24 mouse cellular contexts compared by ENCODE assay signal in genomic region chr8:62250551-62250950, GRCm38 (mm10).
A peak's percentile ranks its signal among the peaks of the same experiment; 100 is the strongest.
DNase-seq lines count a peak whose midpoint lies in the region; TF ChIP-seq lines count a peak whose summit lies in the region.
"Had no signal": no experiment of that assay in that cellular context is flagged by ENCODE, and none has a peak within 500 bp of the region (broad histone marks: within the 10 kb centered on the region; RNA-seq: fewer than 3 reads in every experiment).

No protein-coding gene starts in this region.

- DNase-seq in ES-CJ7 (ENCODE audit: low read depth, low spot score) (peak; percentile 68), R1 (ENCODE audit: low read depth, low spot score) (peak; percentile 72)
- DNase-seq in gastrocnemius, postnatal 36 days, result no peak
- DNase-seq in heart, adult 9 months (ENCODE audit: low spot score in 2 of 2), result no peak
- no peak for DNase-seq in limb, embryonic 10.5 days (ENCODE audit: low spot score)
- DNase-seq: adrenal gland, adult 8-10 months; adrenal gland, postnatal 14 days; adrenal gland, postnatal 36 days; B cell, adult 2 months; cerebellum, adult 11-12 months; cerebellum, adult 8-10 months; cerebellum, adult 9-11 months; cerebellum, postnatal 14 days; cerebellum, postnatal 36 days; embryo, embryonic 11 days had no signal

- 96% methylated on average over 6 of the region's 6 CpGs for WGBS in limb, embryonic 10.5 days

- no peaks in the 10 kb centered on the region for H3K27me3 ChIP-seq in E14TG2a.4 (ENCODE audit: insufficient read depth, low read length)
- H3K27me3 ChIP-seq in limb, embryonic 10.5 days (ENCODE audit: low read depth, poor library complexity, severe bottlenecking), result no peaks in the 10 kb centered on the region
- H3K27me3 ChIP-seq: CH12.LX; embryonic facial prominence, embryonic 13.5 days; embryonic facial prominence, embryonic 15.5 days; forebrain, embryonic 12.5 days; Patski had no signal

- peaks cover 18% of the 10 kb centered on the region for H3K9me3 ChIP-seq in E14TG2a.4 (ENCODE audit: low read length)
- H3K9me3 ChIP-seq in limb, embryonic 10.5 days (replicated peaks), result no peaks in the 10 kb centered on the region
- H3K9me3 ChIP-seq: embryonic facial prominence, embryonic 13.5 days; embryonic facial prominence, embryonic 15.5 days; forebrain, embryonic 10.5 days; forebrain, embryonic 12.5 days; G1E had no signal

- H3K4me1 ChIP-seq in E14TG2a.4 (replicated peaks; ENCODE audit: low read depth, low read length), result no peaks in the 10 kb centered on the region
- no peaks in the 10 kb centered on the region for H3K4me1 ChIP-seq in limb, embryonic 10.5 days
- H3K4me1 ChIP-seq: embryonic facial prominence, embryonic 13.5 days; embryonic facial prominence, embryonic 15.5 days; forebrain, embryonic 10.5 days; forebrain, embryonic 12.5 days had no signal

- peak overlapping the region; percentile 48; the same call in 1 of the 2 replicates for H3K4me3 ChIP-seq in E14TG2a.4 (replicated peaks; ENCODE audit: low read length)
- H3K4me3 ChIP-seq in limb, embryonic 10.5 days, result no peak overlapping the region
- H3K4me3 ChIP-seq: embryonic facial prominence, embryonic 13.5 days; embryonic facial prominence, embryonic 15.5 days; erythroblast, embryonic 14.5 days; forebrain, embryonic 10.5 days; forebrain, embryonic 12.5 days had no signal

- H3K36me3 ChIP-seq in E14TG2a.4 (ENCODE audit: insufficient read depth, low read length), result no peaks in the 10 kb centered on the region
- H3K36me3 ChIP-seq in limb, embryonic 10.5 days, result no peaks in the 10 kb centered on the region
- H3K36me3 ChIP-seq: embryonic facial prominence, embryonic 13.5 days; embryonic facial prominence, embryonic 15.5 days; forebrain, embryonic 10.5 days; forebrain, embryonic 12.5 days; G1E had no signal

- H3K27ac ChIP-seq in limb, embryonic 10.5 days, result no peak overlapping the region
- H3K27ac ChIP-seq: embryonic facial prominence, embryonic 13.5 days; embryonic facial prominence, embryonic 15.5 days; forebrain, embryonic 10.5 days; forebrain, embryonic 12.5 days had no signal

- intact Hi-C loops in gastrocnemius, postnatal 36 days (cut with DNase I), result no loop called here

- no peak for TF ChIP-seq CTCF in E14TG2a.4 (conservative IDR thresholded peaks at IDR 0.05; ENCODE audit: low read length)

Comparison
In these comparisons a context has a peak if more than half of its experiments do, and no peak if none do; other contexts are left out.
1. DNase-seq: peak in ES-CJ7 (single experiment) and R1 (single experiment); none in gastrocnemius, postnatal 36 days (0 of 2), heart, adult 9 months (0 of 2) and limb, embryonic 10.5 days (single experiment).